Mouse (Mus musculus): ENCODE data around the gene Hspa12a.
"Not testable (repeated sequence)": the region's sequence is repeated elsewhere in the genome, so short reads cannot be mapped to it uniquely, and the experiment has no call there.

Hspa12a gene

GRCm38 (mm10) chr19:58910941-58911368 is 32.5 kb downstream of the Hspa12a start:
- DNase-seq (ENCODE audit: low read depth, low spot score), result no peak

- DNase-seq (ENCODE audit: low read depth, low spot score), result no peak
These were observed 35.4 kb downstream of the Hspa12a start for GRCm38 (mm10) chr19:58908018-58908417.

GRCm38 (mm10) chr19:58906685-58907084 is 36.8 kb downstream of the Hspa12a start:
- no peak for DNase-seq (ENCODE audit: low read depth, low spot score)

GRCm38 (mm10) chr19:58903899-58904327 is 39.5 kb downstream of the Hspa12a start:
- DNase-seq (ENCODE audit: low read depth, low spot score), result peak; percentile 50

- no peak for DNase-seq (ENCODE audit: low read depth, low spot score)
These were observed 40.2 kb downstream of the Hspa12a start for GRCm38 (mm10) chr19:58903079-58903898.

GRCm38 (mm10) chr19:58900471-58900870 is 43.0 kb downstream of the Hspa12a start:
- not testable (repeated sequence) for DNase-seq (ENCODE audit: low read depth, low spot score)

- DNase-seq (ENCODE audit: low read depth, low spot score), result no peak
These were observed 47.2 kb downstream of the Hspa12a start for GRCm38 (mm10) chr19:58896216-58896615.

DNA sequence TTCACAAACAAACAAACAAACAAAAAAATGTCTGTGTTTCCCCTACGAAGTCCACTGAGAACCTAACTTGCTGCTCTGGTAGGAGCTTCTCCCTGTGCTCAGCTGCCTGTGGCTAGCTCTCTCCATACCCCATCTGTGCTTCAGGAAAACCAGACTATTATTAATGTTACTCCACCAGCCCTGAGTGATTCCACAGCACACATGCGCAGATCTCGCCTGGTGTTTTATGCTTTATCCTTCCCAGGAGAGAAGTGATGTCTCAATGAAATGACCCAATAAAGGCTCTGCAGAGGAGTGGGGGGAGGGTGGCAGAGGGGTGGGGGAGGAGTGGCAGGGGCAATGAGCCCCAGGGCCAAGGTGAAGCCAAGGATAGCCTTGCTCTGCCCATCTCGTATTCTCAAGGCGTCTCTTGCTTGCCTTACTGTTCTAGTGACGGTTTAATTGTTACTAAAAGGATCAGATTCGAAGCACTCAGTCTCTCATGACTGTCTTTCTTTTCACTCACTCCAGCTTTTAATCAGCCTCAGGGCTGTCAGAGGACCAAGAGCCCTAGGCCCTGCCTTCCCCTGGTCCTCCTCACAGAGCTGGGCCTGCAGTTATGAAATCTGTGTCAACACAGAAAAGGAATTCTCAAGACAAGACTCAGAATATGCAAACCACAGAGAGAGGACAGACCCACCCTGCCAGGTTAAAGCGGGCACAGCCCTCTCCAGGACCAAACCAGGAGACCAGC is 54.0 kb downstream of the Hspa12a start:
- no peak for DNase-seq (ENCODE audit: low read depth, low spot score)

GRCm38 (mm10) chr19:58886467-58886866 is 57.0 kb downstream of the Hspa12a start:
- DNase-seq (ENCODE audit: low read depth, low spot score), result no peak

DNA sequence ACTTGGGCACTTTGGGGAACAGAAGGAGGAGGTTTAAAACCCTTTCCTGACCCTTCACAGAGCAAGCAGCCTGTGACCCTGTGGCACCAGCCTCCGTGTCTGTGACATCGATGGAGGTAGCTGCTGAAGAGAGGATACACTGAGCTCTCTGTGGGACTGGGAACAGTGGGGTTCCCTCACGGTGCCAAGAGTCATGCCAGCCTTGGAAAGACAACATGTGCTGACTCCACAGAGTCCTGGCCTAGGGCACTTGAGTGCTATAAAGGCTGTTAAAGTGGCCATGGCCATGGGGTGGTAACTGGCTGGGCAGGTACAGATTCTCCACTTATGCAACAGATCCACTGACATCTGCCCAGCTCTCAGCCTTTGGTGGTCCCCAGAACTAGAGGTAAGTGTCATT is 60.0 kb downstream of the Hspa12a start:
- DNase-seq (ENCODE audit: low read depth, low spot score), result no peak

- no peak for DNase-seq (ENCODE audit: low read depth, low spot score)
These were observed 61.1 kb downstream of the Hspa12a start for GRCm38 (mm10) chr19:58882336-58882735.

DNA sequence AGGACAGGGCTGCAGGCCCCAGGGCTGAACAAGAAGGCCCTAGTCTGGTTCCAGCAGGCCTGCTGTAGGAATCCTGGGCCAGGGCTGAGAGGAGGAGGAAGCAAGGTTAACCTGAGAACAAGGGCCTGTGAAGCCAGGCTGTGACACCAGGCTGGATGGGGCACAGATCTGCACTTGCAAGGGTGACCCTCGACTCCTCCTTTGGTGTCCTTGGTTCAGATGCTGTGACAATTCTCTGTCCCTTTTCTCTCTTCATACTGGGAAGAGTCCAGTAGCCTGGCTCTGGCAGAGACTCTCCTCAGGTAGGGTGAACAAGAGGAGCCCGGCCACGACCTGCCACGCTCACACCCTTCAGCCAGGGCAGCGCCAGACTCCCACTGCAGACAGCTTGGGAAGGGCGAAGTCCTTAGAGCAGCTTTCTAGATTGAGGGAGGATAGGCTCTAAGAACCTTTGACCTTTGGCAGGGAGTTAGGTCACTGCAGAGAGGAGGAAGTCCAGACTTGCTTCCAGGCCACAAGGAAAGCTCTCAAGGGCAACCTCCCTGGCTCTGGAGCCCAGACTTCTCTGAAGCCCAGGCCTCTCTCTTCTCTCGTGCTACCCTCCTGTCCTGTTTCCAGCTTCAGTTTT is 64.0 kb downstream of the Hspa12a start:
- DNase-seq (ENCODE audit: low read depth, low spot score), result no peak

- no peak for DNase-seq (ENCODE audit: low read depth, low spot score)
These were observed 64.9 kb downstream of the Hspa12a start for GRCm38 (mm10) chr19:58878560-58878959.

- DNase-seq (ENCODE audit: low read depth, low spot score), result no peak
These were observed 69.9 kb downstream of the Hspa12a start for GRCm38 (mm10) chr19:58873536-58873935.

DNA sequence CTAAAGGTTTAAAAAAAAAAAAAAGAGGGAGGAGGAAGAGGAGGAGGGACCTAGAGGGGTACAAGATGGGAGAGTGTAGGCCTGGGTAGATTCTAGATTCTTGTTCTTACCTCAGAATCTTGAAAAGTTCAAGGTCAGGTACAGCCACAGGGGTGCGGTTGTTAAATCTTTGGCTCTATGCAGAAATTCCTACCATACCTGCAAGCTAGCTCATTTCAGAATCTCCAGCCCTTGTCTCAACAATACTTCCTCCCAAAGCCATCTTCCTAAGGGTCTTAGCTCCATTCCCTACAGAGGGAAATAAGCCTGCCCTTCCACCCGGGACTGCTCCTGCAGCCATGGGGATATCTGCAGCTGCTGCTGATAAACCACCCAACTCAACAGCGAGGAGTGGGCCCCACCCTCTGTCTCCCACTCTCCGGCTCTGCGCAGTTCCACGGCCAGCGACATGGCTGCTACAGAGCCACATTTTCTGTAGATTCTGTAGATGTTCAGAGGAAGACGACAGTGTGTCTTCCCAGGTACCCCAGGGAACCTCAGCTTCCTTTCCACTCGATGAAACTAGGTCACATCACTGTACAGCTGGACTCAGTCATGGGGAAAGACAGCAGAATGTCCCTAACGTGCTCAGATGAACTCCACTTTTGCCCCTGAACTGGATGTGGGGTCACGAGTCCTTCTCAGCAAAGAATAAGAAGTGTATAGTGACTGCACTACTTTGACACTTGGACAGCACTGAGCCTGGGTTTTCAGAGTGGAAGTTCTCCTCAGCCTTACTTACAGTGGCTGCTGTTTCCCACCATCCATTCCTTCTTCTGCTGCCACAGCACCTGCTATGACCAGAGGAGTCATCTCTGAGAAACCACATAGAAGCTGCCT is 70.8 kb downstream of the Hspa12a start:
- no peak for DNase-seq (ENCODE audit: low read depth, low spot score)

DNA sequence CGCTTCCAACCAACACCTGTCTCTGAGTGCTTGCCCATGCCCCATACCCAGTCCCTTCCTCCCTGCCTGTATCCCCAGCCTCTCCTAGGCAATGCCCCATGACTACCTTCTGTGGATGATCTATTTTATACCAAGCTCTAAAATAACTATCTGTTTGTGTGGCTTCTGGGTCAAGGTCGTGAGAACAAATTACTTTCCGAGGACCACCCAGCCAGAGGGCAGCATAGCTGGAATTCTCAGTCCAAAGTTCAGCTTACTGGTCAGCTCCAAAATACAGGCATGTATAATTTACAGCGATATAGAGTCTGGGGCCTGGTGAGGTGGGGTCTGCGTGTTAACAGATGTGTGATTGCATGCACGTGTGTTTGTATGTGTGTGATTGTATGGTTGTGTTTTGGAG is 71.6 kb downstream of the Hspa12a start:
- no peak for DNase-seq (ENCODE audit: low read depth, low spot score)

- DNase-seq (ENCODE audit: low read depth, low spot score), result no peak
These were observed 76.8 kb downstream of the Hspa12a start for GRCm38 (mm10) chr19:58866651-58867050.

GRCm38 (mm10) chr19:58865224-58865623 is 78.2 kb downstream of the Hspa12a start:
- no peak for DNase-seq (ENCODE audit: low read depth, low spot score)

DNA sequence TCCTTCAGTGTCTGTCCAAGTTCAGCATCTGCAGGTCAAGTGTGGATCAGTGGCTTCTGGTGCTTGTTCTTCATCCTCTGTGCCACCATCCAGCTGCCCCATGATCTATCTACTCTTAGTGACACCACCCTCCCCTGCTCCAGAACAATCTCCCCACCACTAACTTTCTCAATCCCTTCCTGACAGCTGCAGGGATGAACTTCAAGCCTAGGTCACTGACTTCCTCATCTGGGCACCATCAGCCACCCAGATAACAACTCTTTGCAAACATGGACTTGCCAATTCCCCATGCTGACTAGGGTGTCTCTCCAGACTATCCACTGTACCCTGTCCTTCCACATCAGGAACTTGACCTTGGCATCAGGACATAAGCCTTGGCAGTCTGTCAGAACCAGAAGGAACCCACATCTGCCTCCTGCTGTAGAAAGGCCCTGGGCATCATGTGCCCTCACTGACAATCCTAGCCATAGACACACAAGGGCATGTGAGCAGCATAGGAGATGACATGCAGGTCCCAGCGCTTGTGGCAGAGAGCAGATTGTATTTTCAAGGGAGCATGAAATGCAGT is 79.4 kb downstream of the Hspa12a start:
- DNase-seq (ENCODE audit: low read depth, low spot score), result no peak

GRCm38 (mm10) chr19:58861174-58861760 is 82.2 kb downstream of the Hspa12a start:
- DNase-seq (ENCODE audit: low read depth, low spot score), result no peak
